Mouse (Mus musculus) embryonic fibroblast, embryonic 13.5 days (primary cell): ENCODE measurements around the gene Pi4kb.
"Not testable (repeated sequence)": the region's sequence is repeated elsewhere in the genome, so short reads cannot be mapped to it uniquely, and the experiment has no call there.

Experiments used
- CTCF ChIP-seq: IDR thresholded peaks from 2 replicates; pipeline ENCODE4 v1.5.1; 2011; ENCODE audit warnings: mild to moderate bottlenecking, control low read depth, low read length, moderate library complexity, borderline replicate concordance; ENCODE audit not compliant: insufficient read depth
- POLR2A ChIP-seq: IDR thresholded peaks from 2 replicates; pipeline ENCODE4 v1.6.1; 2011; ENCODE audit warnings: low read depth, mild to moderate bottlenecking, control low read depth, low read length, moderate library complexity

DNA sequence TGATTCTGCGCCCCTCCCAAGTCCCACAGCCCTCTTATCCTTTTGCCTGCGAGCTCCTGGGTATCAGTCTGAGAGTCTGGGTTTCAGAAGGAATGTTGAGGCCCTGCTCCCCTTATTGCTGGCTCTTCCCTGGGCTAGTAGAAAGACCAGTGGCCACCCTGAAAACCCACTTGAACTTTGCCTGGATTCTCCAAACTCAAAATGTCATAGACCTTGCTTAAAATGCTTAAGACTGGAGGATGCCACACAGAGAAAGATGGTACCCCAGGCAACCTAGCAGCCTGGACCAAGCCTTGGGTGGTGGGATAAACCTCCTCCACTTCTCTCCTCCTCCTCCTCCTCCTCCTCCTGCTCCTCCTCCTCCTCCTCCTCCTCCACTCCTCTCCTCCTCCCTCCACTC lies 40.9 kb upstream of the Pi4kb start:
- not testable (repeated sequence) for TF ChIP-seq CTCF, POLR2A
